Mouse (Mus musculus): ENCODE measurements around the gene Hsd17b3. TPM values are rescaled to one million over a fixed set of nuclear protein-coding genes. Genes with fewer than 3 reads are reported as not detected.

Gene Hsd17b3
- polyA plus RNA-seq, 1 experiment = not detected

- no peak overlapping the region for H3ac ChIP-seq (ENCODE audit: control insufficient read depth, insufficient read length)
- TF ChIP-seq E2F4 (IDR thresholded peaks at IDR 0.05; ENCODE audit: insufficient read depth) = no peak
- TF ChIP-seq MYOD1 (IDR thresholded peaks at IDR 0.05; ENCODE audit: control insufficient read depth in 1 of 3, insufficient read length in 2 of 3, low read depth in 2 of 3) = no peak
- no peak overlapping the region for H3K4me2 ChIP-seq (ENCODE audit: low read depth)
Measured at GRCm38 (mm10) chr13:64091006-64091405, 2.0 kb upstream of the Hsd17b3 start.

GRCm38 (mm10) chr13:64090278-64090677 lies 1.2 kb upstream of the Hsd17b3 start:
- no peak for TF ChIP-seq MYOD1 (IDR thresholded peaks at IDR 0.05; ENCODE audit: control insufficient read depth in 1 of 3, insufficient read length in 2 of 3, low read depth in 2 of 3)
- TF ChIP-seq REST (IDR thresholded peaks at IDR 0.05; ENCODE audit: insufficient read depth, insufficient read length) = no peak
- Histone ChIP-seq H3ac (ENCODE audit: control insufficient read depth, insufficient read length) (no peak overlapping the region), H3K4me3 (no peak overlapping the region), H3K36me3 (ENCODE audit: control insufficient read depth, insufficient read depth) (no peaks in the 10 kb centered on the region), H3K4me2 (ENCODE audit: low read depth) (no peak overlapping the region), H3K27me3 (ENCODE audit: control insufficient read depth, insufficient read depth, insufficient read length) (no peaks in the 10 kb centered on the region), H3K79me2 (ENCODE audit: control insufficient read depth, insufficient read depth) (no peaks in the 10 kb centered on the region)

More at GRCm38 (mm10) chr13:64091006-64091405, 2.0 kb upstream of the Hsd17b3 start:
- no peak overlapping the region for H3K4me3 ChIP-seq
- H3K36me3 ChIP-seq (ENCODE audit: control insufficient read depth, insufficient read depth) = no peaks in the 10 kb centered on the region
- no peaks in the 10 kb centered on the region for H3K27me3 ChIP-seq (ENCODE audit: control insufficient read depth, insufficient read depth, insufficient read length)
- H3K79me2 ChIP-seq (ENCODE audit: control insufficient read depth, insufficient read depth) = no peaks in the 10 kb centered on the region

DNA sequence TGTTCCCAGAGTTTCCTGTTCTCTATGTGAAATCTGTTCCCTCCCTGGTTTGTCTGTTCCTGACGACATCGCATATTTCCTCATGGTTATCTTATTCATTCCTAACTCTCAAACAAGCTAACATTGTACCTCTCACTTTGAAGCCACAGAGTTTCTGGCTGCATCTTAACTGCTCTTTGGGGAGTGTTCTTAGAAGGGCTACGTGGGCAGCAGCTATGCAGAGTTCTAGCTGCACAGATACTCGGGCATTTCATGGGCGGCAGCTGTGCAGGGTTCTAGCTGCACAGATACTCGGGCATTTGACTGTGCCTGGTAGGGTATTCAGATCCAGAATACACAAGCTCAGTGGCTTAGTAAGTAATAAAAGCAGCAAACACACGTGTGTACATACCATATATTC lies 973 bp downstream of the Hsd17b3 start:
- Histone ChIP-seq H3K79me2 (ENCODE audit: control insufficient read depth, insufficient read depth) (no peaks in the 10 kb centered on the region), H3ac (ENCODE audit: control insufficient read depth, insufficient read length) (no peak overlapping the region), H3K4me3 (no peak overlapping the region), H3K4me2 (ENCODE audit: low read depth) (no peak overlapping the region), H3K27me3 (ENCODE audit: control insufficient read depth, insufficient read depth, insufficient read length) (no peaks in the 10 kb centered on the region), H3K36me3 (ENCODE audit: control insufficient read depth, insufficient read depth) (no peaks in the 10 kb centered on the region)
- TF ChIP-seq POLR2A (IDR thresholded peaks at IDR 0.05; ENCODE audit: insufficient read length, low read depth) (no peak), TCF12 (IDR thresholded peaks at IDR 0.05; ENCODE audit: insufficient read depth, poor library complexity, severe bottlenecking) (no peak), USF1 (IDR thresholded peaks at IDR 0.05; ENCODE audit: low read depth) (no peak), E2F4 (IDR thresholded peaks at IDR 0.05; ENCODE audit: insufficient read depth) (no peak), MYOD1 (IDR thresholded peaks at IDR 0.05; ENCODE audit: control insufficient read depth in 1 of 3, insufficient read length in 2 of 3, low read depth in 2 of 3) (no peak), MAX (IDR thresholded peaks at IDR 0.05; ENCODE audit: low read depth) (no peak), POLR2AphosphoS2 (IDR thresholded peaks at IDR 0.05; ENCODE audit: insufficient read length, low read depth) (no peak), MYOG (IDR thresholded peaks at IDR 0.05; ENCODE audit: control insufficient read depth in 1 of 3, insufficient read depth in 1 of 3, insufficient read length in 2 of 3, low read depth in 2 of 3) (no peak), TCF3 (IDR thresholded peaks at IDR 0.05; ENCODE audit: insufficient read length, low read depth) (no peak), CEBPB (IDR thresholded peaks at IDR 0.05; ENCODE audit: insufficient read depth, poor library complexity, severe bottlenecking) (no peak), SRF (IDR thresholded peaks at IDR 0.05; ENCODE audit: control insufficient read depth, insufficient read length, low read depth) (no peak)

GRCm38 (mm10) chr13:64086036-64086435 lies 3.0 kb downstream of the Hsd17b3 start:
- Histone ChIP-seq H3K36me3 (ENCODE audit: control insufficient read depth, insufficient read depth) (no peaks in the 10 kb centered on the region), H3K27me3 (ENCODE audit: control insufficient read depth, insufficient read depth, insufficient read length) (no peaks in the 10 kb centered on the region), H3K79me2 (ENCODE audit: control insufficient read depth, insufficient read depth) (no peaks in the 10 kb centered on the region), H3K4me2 (ENCODE audit: low read depth) (no peak overlapping the region), H3ac (ENCODE audit: control insufficient read depth, insufficient read length) (no peak overlapping the region), H3K4me3 (no peak overlapping the region)
- TF ChIP-seq MAX (IDR thresholded peaks at IDR 0.05; ENCODE audit: low read depth) = no peak
- TF ChIP-seq TCF12 (IDR thresholded peaks at IDR 0.05; ENCODE audit: insufficient read depth, poor library complexity, severe bottlenecking) = no peak

GRCm38 (mm10) chr13:64083331-64083730 lies 5.7 kb downstream of the Hsd17b3 start:
- Histone ChIP-seq H3ac (ENCODE audit: control insufficient read depth, insufficient read length) (no peak overlapping the region), H3K27me3 (ENCODE audit: control insufficient read depth, insufficient read depth, insufficient read length) (no peaks in the 10 kb centered on the region), H3K79me2 (ENCODE audit: control insufficient read depth, insufficient read depth) (no peaks in the 10 kb centered on the region), H3K4me2 (ENCODE audit: low read depth) (no peak overlapping the region), H3K36me3 (ENCODE audit: control insufficient read depth, insufficient read depth) (no peaks in the 10 kb centered on the region), H3K4me3 (no peak overlapping the region)
- TF ChIP-seq E2F4 (IDR thresholded peaks at IDR 0.05; ENCODE audit: insufficient read depth) (no peak), SRF (IDR thresholded peaks at IDR 0.05; ENCODE audit: control insufficient read depth, insufficient read length, low read depth) (no peak), REST (IDR thresholded peaks at IDR 0.05; ENCODE audit: insufficient read depth, insufficient read length) (no peak)

DNA sequence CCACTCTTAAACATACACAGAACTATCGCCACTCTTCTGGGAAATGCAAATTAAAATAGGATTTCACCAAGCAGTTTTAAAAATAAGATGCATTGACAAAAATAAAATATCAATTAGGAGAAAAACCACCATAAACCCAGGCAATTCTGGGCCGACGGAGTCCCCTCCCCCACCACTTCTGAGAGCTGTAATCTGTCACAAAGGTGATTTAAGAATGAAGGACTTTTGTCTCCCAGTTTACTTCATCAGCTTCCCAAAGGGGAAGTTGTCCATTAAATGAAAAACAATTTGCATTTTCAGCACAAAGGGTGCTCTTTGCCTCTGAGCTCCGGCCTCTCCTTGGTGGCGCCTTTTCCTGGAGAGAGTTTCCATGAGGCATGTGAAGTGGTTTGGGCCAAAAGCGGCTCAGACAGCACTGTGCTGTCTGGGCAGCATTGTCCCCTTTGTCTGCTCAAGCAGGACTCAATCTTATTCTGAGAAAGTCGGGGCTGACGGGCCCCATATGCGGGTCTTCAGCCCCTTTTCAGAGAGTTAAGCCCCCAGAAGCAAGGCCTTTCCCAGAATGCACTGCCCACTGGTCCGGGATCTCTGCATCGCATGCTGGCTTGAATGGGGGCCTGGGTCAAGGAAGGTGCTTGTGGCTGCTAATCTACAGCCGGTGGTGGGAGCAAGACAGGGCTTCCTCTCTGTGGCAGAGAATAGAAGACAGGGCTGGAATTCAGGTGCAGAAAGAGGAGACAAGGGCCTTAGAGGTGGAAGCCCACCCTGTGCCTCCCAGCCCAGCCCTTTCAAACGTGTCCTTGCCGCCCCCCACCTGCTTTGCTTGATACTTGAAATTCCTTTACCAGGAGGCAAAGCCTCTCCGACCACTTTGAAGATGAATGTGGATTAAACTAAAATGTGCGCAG lies 7.8 kb downstream of the Hsd17b3 start:
- H3K36me3 ChIP-seq (ENCODE audit: control insufficient read depth, insufficient read depth) = no peaks in the 10 kb centered on the region
- no peak overlapping the region for H3K4me3 ChIP-seq
- TF ChIP-seq MYOD1 (IDR thresholded peaks at IDR 0.05; ENCODE audit: control insufficient read depth in 1 of 3, insufficient read length in 2 of 3, low read depth in 2 of 3) (no peak), TCF12 (IDR thresholded peaks at IDR 0.05; ENCODE audit: insufficient read depth, poor library complexity, severe bottlenecking) (no peak), SRF (IDR thresholded peaks at IDR 0.05; ENCODE audit: control insufficient read depth, insufficient read length, low read depth) (no peak), CEBPB (IDR thresholded peaks at IDR 0.05; ENCODE audit: insufficient read depth, poor library complexity, severe bottlenecking) (no peak), E2F4 (IDR thresholded peaks at IDR 0.05; ENCODE audit: insufficient read depth) (no peak), POLR2AphosphoS2 (IDR thresholded peaks at IDR 0.05; ENCODE audit: insufficient read length, low read depth) (no peak), MYOG (IDR thresholded peaks at IDR 0.05; ENCODE audit: control insufficient read depth in 1 of 3, insufficient read depth in 1 of 3, insufficient read length in 2 of 3, low read depth in 2 of 3) (no peak), POLR2A (IDR thresholded peaks at IDR 0.05; ENCODE audit: insufficient read length, low read depth) (no peak), MAX (IDR thresholded peaks at IDR 0.05; ENCODE audit: low read depth) (no peak), REST (IDR thresholded peaks at IDR 0.05; ENCODE audit: insufficient read depth, insufficient read length) (no peak), USF1 (IDR thresholded peaks at IDR 0.05; ENCODE audit: low read depth) (no peak), TCF3 (IDR thresholded peaks at IDR 0.05; ENCODE audit: insufficient read length, low read depth) (no peak)
- H3K27me3 ChIP-seq (ENCODE audit: control insufficient read depth, insufficient read depth, insufficient read length) = no peaks in the 10 kb centered on the region
- no peak overlapping the region for H3ac ChIP-seq (ENCODE audit: control insufficient read depth, insufficient read length)
- H3K79me2 ChIP-seq (ENCODE audit: control insufficient read depth, insufficient read depth) = no peaks in the 10 kb centered on the region
- H3K4me2 ChIP-seq (ENCODE audit: low read depth) = no peak overlapping the region

All from myocyte (in vitro differentiated cells).